Mouse (Mus musculus) heart, postnatal 0 days (tissue): ENCODE data around the gene H2al2a.

Experiments
- CTCF ChIP-seq: IDR thresholded peaks from 2 replicates; pipeline ENCODE4 v1.5.1; 2016; ENCODE audit warnings: antibody characterized with exemption, control low read depth, low read depth
- EP300 ChIP-seq: IDR thresholded peaks from 2 replicates; pipeline ENCODE4 v1.6.1; 2016; ENCODE audit warnings: antibody characterized with exemption, low read depth

DNA sequence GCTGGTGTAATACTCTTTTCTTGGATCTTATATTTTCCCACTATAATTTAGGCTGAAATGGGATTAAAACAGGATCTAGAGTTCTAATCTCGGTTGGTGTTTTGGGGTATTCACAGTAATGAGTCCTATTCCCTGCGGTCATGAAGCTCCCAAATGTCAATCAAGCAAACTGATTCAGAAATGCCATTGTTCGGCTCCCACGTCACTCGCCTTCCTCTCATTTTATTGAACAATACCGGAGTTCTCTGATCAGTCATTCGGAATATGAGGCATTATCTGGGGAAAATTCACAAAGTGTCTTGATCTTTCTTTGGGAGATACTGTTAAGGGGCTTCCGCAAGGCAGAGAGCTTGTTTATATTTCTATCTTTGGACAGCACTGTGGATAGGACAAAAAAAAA is 33.8 kb upstream of the H2al2a start:
- TF ChIP-seq CTCF (no peak), EP300 (no peak)
